9 mouse cellular contexts compared by ENCODE assay signal in the genomic region with DNA sequence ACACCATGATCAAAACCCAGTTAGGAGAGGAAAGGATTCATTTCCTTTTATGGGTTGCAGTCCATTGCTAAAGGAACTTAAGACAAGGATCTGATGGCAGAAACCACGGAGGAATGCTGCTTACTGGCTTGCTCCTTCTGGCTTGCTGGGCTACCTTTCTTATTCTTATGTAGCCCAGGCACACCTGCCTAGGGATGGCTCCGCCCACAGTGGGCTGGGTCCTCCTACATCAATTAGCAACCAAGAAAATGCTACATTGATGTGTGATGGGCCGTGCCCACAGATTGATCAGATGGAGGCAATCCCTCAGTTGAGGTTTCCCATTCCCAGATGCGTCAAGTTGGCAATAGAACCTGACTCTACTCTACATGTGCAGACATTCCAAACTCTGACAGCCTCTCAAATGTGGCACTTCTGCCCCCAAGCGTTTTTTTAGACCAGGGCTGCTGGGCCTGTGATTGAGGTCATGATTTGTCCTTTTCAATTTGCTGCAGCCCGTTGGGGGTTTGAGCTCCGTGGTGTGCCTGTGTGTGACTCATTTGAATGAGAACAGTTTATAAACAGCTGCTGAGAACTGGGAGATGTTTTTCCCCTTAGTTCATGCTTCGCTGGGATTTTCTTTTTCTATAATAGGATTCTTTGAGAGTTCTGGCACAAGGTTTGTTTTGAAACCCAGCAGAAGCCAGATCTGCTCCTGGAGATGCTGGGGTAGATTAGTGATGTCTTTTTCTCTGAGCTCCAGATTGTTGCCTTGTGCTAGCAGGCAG.
DNase-seq lines count a peak whose midpoint lies in the region; ATAC-seq lines count a peak whose summit lies in the region.
"Had no signal": no experiment of that assay in that cellular context is flagged by ENCODE, and none has a peak within 500 bp of the region (broad histone marks: within the 10 kb centered on the region; RNA-seq: fewer than 3 reads in every experiment).

No protein-coding gene starts in this region.

- H3K9me3 ChIP-seq in neural tube, embryonic 13.5 days = no peaks in the 10 kb centered on the region
- no peaks in the 10 kb centered on the region for H3K9me3 ChIP-seq in forebrain, embryonic 15.5 days
- H3K9me3 ChIP-seq in hindbrain, embryonic 16.5 days (ENCODE audit: control insufficient read depth, low read length) = no peaks in the 10 kb centered on the region
- H3K9me3 ChIP-seq: limb, embryonic 12.5 days had no signal

- no peaks in the 10 kb centered on the region for H3K27me3 ChIP-seq in neural tube, embryonic 13.5 days
- no peaks in the 10 kb centered on the region for H3K27me3 ChIP-seq in forebrain, embryonic 15.5 days
- H3K27me3 ChIP-seq in hindbrain, embryonic 16.5 days (replicated peaks; ENCODE audit: control insufficient read depth, insufficient read depth, low read length) = no peaks in the 10 kb centered on the region
- H3K27me3 ChIP-seq: limb, embryonic 12.5 days had no signal

- no peak overlapping the region for H3K9ac ChIP-seq in neural tube, embryonic 13.5 days
- H3K9ac ChIP-seq in forebrain, embryonic 15.5 days (replicated peaks) = no peak overlapping the region
- H3K9ac ChIP-seq in hindbrain, embryonic 16.5 days (ENCODE audit: low read depth, low read length) = no peak overlapping the region
- H3K9ac ChIP-seq: limb, embryonic 12.5 days had no signal

- ATAC-seq in neural tube, embryonic 13.5 days (ENCODE audit: low read depth) = no peak
- peak; percentile 46; the same call in 1 of the 2 replicates for ATAC-seq in forebrain, embryonic 15.5 days (replicated peaks)
- no peak for ATAC-seq in hindbrain, embryonic 16.5 days

- DNase-seq in neural tube, embryonic 10.5 days (ENCODE audit: extremely low spot score, low spot score) = no peak
- DNase-seq in lung, postnatal 10 days = peak; percentile 57
- no peak for DNase-seq in embryo, embryonic 10.5 days (ENCODE audit: low spot score)
- no peak for DNase-seq in kidney, adult 18-20 months
- no peak for DNase-seq in thymus, postnatal 4 days

- no peak overlapping the region for H3K4me3 ChIP-seq in neural tube, embryonic 13.5 days
- H3K4me3 ChIP-seq in forebrain, embryonic 15.5 days = no peak overlapping the region
- H3K4me3 ChIP-seq in hindbrain, embryonic 16.5 days (ENCODE audit: low read length) = no peak overlapping the region
- H3K4me3 ChIP-seq: limb, embryonic 12.5 days had no signal

- H3K27ac ChIP-seq in neural tube, embryonic 13.5 days (replicated peaks) = peak overlapping the region; percentile 33; the same call in 1 of the 2 replicates
- H3K27ac ChIP-seq in forebrain, embryonic 15.5 days (replicated peaks) = peak overlapping the region; percentile 9; the same call in 1 of the 2 replicates
- 0 out of 2 replicates have a peak overlapping the region, but pooled peaks have one; percentile 21 for H3K27ac ChIP-seq in hindbrain, embryonic 16.5 days (ENCODE audit: low read depth, low read length)
- H3K27ac ChIP-seq: limb, embryonic 12.5 days had no signal

- WGBS in neural tube, embryonic 13.5 days = 52% methylated on average over 8 of the region's 8 CpGs
- 35% methylated on average over 8 of the region's 8 CpGs for WGBS in forebrain, embryonic 15.5 days
- WGBS in hindbrain, embryonic 16.5 days = 38% methylated on average over 8 of the region's 8 CpGs

- no peaks in the 10 kb centered on the region for H3K36me3 ChIP-seq in neural tube, embryonic 13.5 days
- H3K36me3 ChIP-seq in forebrain, embryonic 15.5 days = no peaks in the 10 kb centered on the region
- no peaks in the 10 kb centered on the region for H3K36me3 ChIP-seq in hindbrain, embryonic 16.5 days (ENCODE audit: control insufficient read depth, insufficient read depth, low read length)
- H3K36me3 ChIP-seq: limb, embryonic 12.5 days had no signal

- peaks cover 32% of the 10 kb centered on the region for H3K4me1 ChIP-seq in neural tube, embryonic 13.5 days (replicated peaks)
- peaks cover 10% of the 10 kb centered on the region; the same call in 1 of the 2 replicates for H3K4me1 ChIP-seq in forebrain, embryonic 15.5 days
- peaks cover 8% of the 10 kb centered on the region; the same call in 1 of the 2 replicates for H3K4me1 ChIP-seq in hindbrain, embryonic 16.5 days (ENCODE audit: control insufficient read depth, insufficient read depth, low read depth, low read length)
- H3K4me1 ChIP-seq: limb, embryonic 12.5 days had no signal

- H3K4me2 ChIP-seq in neural tube, embryonic 13.5 days = no peak overlapping the region
- no peak overlapping the region for H3K4me2 ChIP-seq in forebrain, embryonic 15.5 days (replicated peaks)
- peak overlapping the region; percentile 2; the same call in 1 of the 2 replicates for H3K4me2 ChIP-seq in hindbrain, embryonic 16.5 days (ENCODE audit: low read length)
- H3K4me2 ChIP-seq: limb, embryonic 12.5 days had no signal
